Mouse (Mus musculus) adrenal gland, postnatal 25 days (tissue): Measurements from ENCODE around the gene Stap2. TPM values are rescaled to one million over a fixed set of nuclear protein-coding genes. Genes with fewer than 3 reads are reported as not detected.

ENCODE experiments used
- DNase-seq: peaks from one replicate; pipeline ENCODE4 v3.0.0; 2021; ENCODE audit warnings: mixed read lengths
- total RNA-seq: library from RNA; stranded (reverse); gene quantifications from 2 replicates; pipeline ENCODE4 v1.2.3, GENCODE M21; 2021

Stap2 gene
- total RNA-seq, 1 experiment from 2014 or later: 8.3 TPM

DNA sequence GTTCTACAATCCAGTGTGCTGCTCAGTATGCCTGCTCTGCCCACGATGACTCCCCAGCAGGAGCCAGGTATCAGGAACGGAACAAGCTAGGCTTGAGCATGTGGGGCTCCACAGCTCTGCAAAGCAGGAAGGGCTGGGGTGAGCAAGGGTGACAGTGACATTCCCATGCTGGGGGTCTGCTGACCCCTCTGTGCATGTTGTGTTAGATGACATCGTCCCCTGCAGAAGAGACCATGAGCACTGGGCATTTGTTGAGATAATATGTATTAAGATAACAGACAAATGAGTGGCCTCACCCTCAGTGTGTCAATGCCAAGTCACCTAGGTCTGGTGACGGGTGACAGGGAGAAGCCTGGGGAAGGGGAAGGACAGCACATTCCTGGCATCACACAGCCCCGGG lies 19.5 kb upstream of the Stap2 start:
- no peak for DNase-seq

DNA sequence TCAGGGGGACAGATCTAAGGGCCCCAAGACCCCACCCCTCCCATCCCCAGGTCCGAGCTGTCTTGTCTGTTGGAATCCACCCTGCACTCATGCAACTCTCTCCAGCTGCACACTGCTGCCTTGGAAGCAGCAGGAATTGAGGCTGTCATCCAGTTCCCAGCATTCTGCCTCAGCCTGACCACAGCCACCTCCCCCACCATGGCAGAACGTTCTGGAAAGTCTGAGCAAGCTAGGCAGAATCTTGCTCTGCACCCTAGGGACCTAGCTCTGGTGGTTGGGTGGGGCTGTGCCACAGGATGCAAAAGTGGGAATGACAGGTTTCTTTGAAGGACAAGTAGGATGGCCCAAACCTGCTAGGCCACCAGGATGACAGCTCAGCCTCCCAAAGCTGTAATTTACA lies 19.1 kb upstream of the Stap2 start:
- no peak for DNase-seq

- DNase-seq: no peak
Measured at GRCm38 (mm10) chr17:56023386-56023785, 18.0 kb upstream of the Stap2 start.

DNA sequence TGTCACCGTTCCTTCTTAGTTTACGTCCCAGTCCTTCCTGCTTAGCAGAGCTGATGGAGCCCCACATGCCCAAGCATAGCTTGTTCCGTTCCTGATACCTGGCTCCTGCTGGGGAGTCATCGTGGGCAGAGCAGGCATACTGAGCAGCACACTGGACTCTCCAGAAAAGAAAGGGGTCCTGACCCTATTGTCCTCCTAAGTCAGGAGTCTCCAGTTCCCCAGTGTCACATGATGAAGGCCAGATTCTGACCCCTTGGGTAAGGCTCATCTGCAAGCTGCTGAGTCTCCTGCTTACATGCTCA lies 17.6 kb upstream of the Stap2 start:
- DNase-seq: no peak

- no peak for DNase-seq
Measured at GRCm38 (mm10) chr17:56022131-56022988, 17.0 kb upstream of the Stap2 start.

DNA sequence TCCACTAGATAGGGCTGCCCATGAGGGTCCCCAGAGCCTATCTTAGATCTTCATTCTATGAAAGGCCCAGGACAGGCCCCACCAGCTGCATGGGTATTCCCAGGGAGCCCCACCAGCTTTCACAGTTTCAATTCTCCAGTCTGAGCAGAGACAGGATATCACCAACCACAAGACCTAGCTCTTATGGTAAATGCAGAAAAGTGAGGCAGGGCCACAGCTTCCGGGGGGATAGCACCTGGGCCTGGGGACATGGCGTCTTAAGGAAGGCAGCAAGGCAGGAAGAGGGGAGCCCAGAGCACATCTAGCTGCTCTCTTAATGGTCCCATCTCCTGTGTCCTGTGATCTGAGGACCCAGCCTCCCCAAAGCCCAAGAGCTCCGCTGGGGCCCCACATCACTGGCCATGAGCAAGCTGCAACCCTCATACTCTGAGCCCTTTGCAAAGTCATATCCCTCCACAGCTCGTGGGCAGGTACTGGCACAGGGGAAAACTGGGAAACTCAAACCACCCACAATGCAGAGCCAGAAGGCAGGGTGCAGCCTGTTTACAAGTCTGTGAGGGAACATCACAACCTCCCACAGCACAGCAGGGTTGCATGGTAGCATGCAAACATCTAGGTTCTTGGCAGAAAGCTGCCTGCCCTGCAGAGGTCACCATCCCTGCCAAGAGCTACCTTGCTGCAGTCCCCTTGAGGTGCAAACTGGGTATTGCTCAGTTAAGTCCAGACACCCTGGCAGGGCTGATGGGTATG lies 16.0 kb upstream of the Stap2 start:
- DNase-seq: no peak

DNA sequence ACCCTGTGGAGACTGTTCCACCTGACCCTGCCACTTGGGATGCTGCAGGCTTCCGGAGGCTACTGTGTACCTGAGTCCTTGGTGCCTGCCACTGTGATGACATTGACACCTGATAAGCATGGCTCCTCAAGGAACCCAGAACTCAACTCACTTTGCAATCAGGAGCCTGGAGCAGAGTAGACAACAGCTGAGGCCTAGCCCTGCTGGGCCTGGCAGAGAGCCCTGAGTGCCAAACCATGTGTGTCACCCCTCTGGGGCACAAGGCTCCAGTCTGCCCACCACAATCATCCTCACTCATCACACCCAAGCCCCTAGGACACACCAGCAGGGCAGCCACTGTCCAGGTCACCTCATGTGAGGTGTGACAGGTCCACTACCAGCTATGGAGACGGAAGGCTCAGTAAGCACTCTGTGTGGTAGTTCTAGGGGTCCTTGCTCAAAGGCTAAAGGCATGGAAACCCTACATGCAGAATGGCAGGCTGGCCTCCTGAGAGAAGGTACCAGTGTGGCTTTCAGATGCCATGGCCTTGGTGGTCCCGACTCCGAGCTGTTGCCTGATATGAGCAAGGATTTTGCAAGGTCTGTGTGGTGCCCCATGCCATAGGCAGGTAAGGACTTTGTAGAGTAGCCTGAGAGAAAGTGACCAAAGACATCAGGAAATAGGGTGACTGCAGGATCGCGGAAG lies 15.2 kb upstream of the Stap2 start:
- DNase-seq: no peak

- DNase-seq: peak; percentile 56
Measured at GRCm38 (mm10) chr17:56018347-56019131, 13.2 kb upstream of the Stap2 start.

- DNase-seq: no peak
Measured at GRCm38 (mm10) chr17:56017848-56018247, 12.5 kb upstream of the Stap2 start.

DNA sequence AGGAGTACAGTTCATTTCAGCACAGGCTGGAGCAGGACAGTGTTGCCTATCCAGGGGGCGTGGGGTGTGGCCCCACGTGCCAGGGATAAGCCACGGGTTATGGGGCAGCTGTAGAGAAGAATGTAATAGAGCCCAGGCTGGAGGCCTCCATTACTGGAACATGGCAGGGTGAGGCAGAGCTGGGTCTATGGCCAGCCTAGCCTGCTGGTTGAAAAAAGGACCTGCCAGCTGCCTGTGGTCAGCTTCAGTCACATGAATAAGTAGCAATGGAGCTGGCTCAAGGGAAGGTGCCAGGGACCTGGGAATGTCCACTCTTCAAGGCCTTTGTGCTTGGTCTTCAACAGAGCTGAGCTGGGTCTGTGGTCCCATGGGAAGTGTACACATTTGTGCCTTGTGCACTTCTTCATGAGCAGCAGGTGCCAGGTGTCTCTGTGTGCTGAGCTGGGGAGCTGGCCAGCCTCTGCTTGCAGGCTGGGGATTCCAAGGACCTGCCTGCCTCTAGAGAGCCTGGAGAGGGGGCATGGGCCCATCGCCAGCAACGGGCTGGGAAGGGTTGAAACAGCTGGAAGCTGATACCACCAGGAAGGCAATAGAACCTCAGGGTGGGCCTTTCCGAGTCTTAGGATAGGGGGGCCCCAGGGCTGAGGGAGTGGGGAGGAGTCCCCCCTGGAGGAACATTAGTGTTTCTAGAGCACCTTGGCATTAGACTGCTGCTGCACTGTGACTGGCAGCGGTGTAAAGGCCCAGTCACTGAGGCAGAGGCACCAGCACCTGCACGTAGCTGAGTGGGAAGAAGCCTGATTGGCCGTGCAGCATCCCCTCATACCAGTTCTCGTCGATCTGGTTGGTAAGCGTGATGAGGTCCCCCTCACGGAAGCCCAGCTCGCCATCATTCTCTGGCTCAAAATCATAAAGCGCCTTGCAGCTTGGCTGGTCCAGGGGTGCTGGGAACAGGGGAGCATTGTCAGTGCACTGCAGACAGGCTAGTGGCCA lies 11.7 kb upstream of the Stap2 start:
- no peak for DNase-seq

GRCm38 (mm10) chr17:56016382-56016781 lies 11.0 kb upstream of the Stap2 start:
- no peak for DNase-seq

DNA sequence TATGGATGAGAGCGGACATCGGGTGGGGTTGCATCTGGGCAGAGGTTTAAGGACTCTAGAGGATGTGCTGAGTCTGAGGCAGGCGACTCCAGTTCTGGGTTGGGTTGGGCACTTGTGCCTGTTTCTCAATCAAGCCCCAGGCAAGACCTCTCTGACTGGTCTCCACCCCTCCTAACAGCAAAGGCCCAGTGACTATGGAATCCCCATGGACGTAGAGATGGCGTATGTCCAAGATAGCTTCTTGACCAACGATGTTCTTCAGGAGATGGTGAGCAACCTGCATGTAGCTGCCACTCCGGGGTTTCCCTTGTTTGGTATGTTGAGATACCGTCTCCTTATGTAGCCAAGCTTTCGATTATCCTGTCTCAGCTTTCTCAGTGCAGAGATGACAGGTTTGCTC lies 9.9 kb upstream of the Stap2 start:
- no peak for DNase-seq

DNA sequence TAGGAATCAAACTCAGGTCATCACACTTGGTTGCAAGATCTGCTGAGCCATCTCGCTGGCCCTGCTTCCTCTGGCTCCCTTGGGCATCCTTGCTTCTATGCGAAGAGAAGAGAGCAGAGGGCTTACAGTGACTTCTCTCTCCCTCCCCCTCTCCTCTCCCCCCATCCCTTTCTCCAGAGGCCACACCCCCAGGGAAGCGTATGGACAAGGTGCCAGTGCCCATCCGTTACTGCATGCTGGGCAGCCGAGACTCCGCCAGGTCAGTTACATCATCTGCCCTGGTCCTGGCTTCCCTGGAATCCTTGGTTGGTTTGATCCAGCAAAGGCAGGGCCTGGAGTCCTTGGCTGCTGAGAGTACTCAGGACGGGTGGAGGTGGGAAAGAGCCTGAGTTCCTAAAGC lies 6.1 kb upstream of the Stap2 start:
- DNase-seq: no peak

DNA sequence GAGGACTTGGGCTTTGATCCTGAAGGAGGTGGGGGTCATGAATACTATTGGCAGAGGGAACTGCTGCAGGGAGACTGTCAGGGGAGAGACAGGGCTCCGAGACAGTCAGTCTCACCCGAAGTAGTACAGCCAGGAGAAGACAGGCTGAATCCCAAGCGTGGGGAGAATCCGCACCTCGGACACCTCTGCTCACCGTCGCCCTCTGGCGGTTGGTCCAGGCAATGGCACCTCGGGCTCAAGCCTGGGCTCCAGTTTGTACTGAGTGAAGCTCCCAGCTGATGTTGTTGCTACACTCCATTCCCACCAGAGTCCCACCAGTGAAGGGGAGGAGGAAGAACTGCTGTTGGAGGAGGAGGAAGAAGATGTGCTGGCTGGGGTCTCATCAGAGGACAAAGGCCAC lies 5.3 kb upstream of the Stap2 start:
- DNase-seq: peak; percentile 89

DNA sequence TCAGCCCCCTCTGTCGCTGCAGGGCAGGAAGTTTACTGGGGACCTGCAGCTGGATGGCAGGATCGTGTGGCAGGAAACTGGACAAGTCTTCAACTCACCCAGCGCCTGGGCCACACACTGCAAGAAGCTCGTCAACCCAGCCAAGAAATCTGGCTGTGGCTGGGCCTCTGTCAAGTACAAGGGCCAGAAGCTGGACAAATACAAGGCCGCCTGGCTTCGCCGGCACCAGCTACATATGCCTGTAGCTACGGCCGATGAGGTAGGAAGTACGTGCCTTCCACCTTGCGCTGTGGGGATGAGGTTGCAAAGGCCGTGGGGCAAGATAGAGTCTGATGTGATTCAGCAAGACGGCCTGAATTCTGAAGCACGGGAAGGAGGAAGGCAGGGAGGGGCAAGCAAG lies 4.9 kb upstream of the Stap2 start:
- no peak for DNase-seq

DNA sequence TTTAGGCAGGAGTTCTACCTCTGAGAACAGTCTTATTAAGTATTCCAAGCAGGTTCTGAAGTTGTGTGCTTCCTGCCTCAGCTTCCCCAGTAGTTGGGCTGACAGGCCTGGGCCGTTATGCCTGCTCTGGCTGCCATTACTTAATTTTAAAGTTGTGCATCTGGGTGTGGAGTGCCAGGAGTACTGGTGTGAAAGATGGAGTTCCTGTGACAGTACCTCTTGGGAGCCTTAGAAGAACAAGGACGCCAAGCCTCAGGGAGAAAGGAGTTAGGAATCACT lies 4.5 kb upstream of the Stap2 start:
- no peak for DNase-seq

DNA sequence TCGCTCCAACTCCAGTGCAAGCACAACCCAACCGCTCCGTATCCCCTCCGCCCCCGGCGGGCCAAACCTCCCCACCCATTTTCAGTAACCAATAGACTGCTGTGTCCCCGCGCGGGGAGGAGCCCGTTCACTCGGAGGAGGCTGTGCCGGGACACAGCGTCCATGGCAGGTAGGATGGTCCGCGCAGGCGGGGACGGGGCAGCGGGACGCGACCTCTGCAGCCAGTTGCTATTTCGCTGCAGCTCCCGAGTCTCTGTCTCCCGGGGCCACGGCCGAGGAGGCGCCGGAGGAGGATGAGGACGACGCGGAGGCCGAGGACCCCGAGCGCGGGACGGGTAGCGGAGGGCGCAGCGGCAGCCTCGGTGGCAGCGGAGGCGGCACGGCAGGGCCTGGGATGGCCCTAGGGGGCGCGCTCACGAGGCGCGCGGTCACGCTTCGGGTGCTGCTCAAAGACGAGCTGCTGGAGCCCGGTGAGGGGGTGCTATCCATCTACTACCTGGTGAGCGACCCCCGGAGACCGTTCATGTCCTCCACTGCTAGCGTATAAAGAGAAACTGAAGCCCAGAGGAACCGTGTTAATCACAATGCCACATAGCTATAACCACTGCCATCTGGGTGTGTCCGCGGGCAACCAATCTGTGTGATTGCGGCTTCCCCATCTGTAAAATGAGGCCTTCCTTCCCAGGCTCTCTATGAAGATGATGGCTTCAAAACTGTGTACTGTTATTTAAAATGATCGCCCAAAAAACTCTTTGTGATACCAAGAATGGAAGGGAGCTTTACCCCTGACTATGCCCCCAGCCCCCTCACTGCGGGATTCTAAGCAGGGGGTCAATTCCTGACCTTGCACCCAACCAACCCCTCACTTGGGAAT lies 3.9 kb upstream of the Stap2 start:
- DNase-seq: peak; percentile 94

GRCm38 (mm10) chr17:56008356-56009087 lies 3.1 kb upstream of the Stap2 start:
- peak; percentile 92 for DNase-seq

- no peak for DNase-seq
Measured at GRCm38 (mm10) chr17:56007444-56008355, 2.3 kb upstream of the Stap2 start.
